Mouse (Mus musculus): ENCODE measurements around the gene Rbl1. TPM values are rescaled to one million over a fixed set of nuclear protein-coding genes. Genes with fewer than 3 reads are reported as not detected.
A peak's percentile ranks its signal among the peaks of the same experiment; 100 is the strongest.

Rbl1 gene
- polyA plus RNA-seq, 1 experiment from 2014 or later = 18.5 TPM

GRCm38 (mm10) chr2:157136646-157137045 lies 67.7 kb downstream of the Rbl1 start:
- 82% methylated on average over 2 of the region's 2 CpGs for WGBS
- H3K4me3 ChIP-seq = no peak overlapping the region
- H3K36me3 ChIP-seq = no peaks in the 10 kb centered on the region
- no peak overlapping the region for H3K27ac ChIP-seq
- DNase-seq (ENCODE audit: low spot score) = no peak
- H3K4me1 ChIP-seq = 0 out of 2 replicates have a peak, but pooled peaks cover 3% of the 10 kb centered on the region
- H3K9me3 ChIP-seq = no peaks in the 10 kb centered on the region; the same call in 1 of the 2 replicates
- H3K27me3 ChIP-seq (ENCODE audit: insufficient read depth, poor library complexity, severe bottlenecking) = no peaks in the 10 kb centered on the region

GRCm38 (mm10) chr2:157136176-157136575 lies 68.2 kb downstream of the Rbl1 start:
- Histone ChIP-seq H3K36me3 (no peaks in the 10 kb centered on the region), H3K27me3 (ENCODE audit: insufficient read depth, poor library complexity, severe bottlenecking) (no peaks in the 10 kb centered on the region), H3K9me3 (no peaks in the 10 kb centered on the region; the same call in 1 of the 2 replicates), H3K4me1 (0 out of 2 replicates have a peak, but pooled peaks cover 3% of the 10 kb centered on the region), H3K4me3 (no peak overlapping the region), H3K27ac (no peak overlapping the region)
- 86% methylated on average over 4 of the region's 4 CpGs for WGBS
- DNase-seq (ENCODE audit: low spot score) = no peak

- WGBS = 89% methylated on average over 10 of the region's 10 CpGs
- Histone ChIP-seq H3K36me3 (no peaks in the 10 kb centered on the region), H3K4me1 (0 out of 2 replicates have a peak, but pooled peaks cover 3% of the 10 kb centered on the region), H3K9me3 (no peaks in the 10 kb centered on the region; the same call in 1 of the 2 replicates), H3K4me3 (peak overlapping the region; percentile 75), H3K27me3 (ENCODE audit: insufficient read depth, poor library complexity, severe bottlenecking) (no peaks in the 10 kb centered on the region), H3K27ac (peak overlapping the region; percentile 90)
- DNase-seq (ENCODE audit: low spot score) = no peak
These were observed 68.7 kb downstream of the Rbl1 start for GRCm38 (mm10) chr2:157135529-157136120.

GRCm38 (mm10) chr2:157135014-157135413 lies 69.3 kb downstream of the Rbl1 start, which contains the start of gene Samhd1:
TSS of gene Samhd1 (minus strand) at chr2:157135265.
- under 1% methylated on average over 32 of the region's 32 CpGs for WGBS
- 0 out of 2 replicates have a peak, but pooled peaks cover 3% of the 10 kb centered on the region for H3K4me1 ChIP-seq
- H3K9me3 ChIP-seq = no peaks in the 10 kb centered on the region; the same call in 1 of the 2 replicates
- no peaks in the 10 kb centered on the region for H3K36me3 ChIP-seq
- H3K27ac ChIP-seq = peak within 1 kb of the TSS; percentile 90
- peak; percentile 97 for DNase-seq (ENCODE audit: low spot score)
- H3K4me3 ChIP-seq = peak within 1 kb of the TSS; percentile 75
- no peaks in the 10 kb centered on the region for H3K27me3 ChIP-seq (ENCODE audit: insufficient read depth, poor library complexity, severe bottlenecking)

- peak overlapping the region; percentile 90 for H3K27ac ChIP-seq
- H3K4me1 ChIP-seq = 0 out of 2 replicates have a peak, but pooled peaks cover 3% of the 10 kb centered on the region
- H3K27me3 ChIP-seq (ENCODE audit: insufficient read depth, poor library complexity, severe bottlenecking) = no peaks in the 10 kb centered on the region
- no peaks in the 10 kb centered on the region for H3K9me3 ChIP-seq
- DNase-seq (ENCODE audit: low spot score) = peak; percentile 85
- H3K4me3 ChIP-seq = peak overlapping the region; percentile 75
- H3K36me3 ChIP-seq = no peaks in the 10 kb centered on the region
- under 1% methylated on average over 25 of the region's 25 CpGs for WGBS
These were observed 69.8 kb downstream of the Rbl1 start for GRCm38 (mm10) chr2:157134479-157134931.

GRCm38 (mm10) chr2:157133769-157134478 lies 70.4 kb downstream of the Rbl1 start:
- DNase-seq (ENCODE audit: low spot score) = peak; percentile 39
- H3K27me3 ChIP-seq (ENCODE audit: insufficient read depth, poor library complexity, severe bottlenecking) = no peaks in the 10 kb centered on the region
- H3K27ac ChIP-seq = peak overlapping the region; percentile 90
- H3K9me3 ChIP-seq = no peaks in the 10 kb centered on the region
- H3K4me1 ChIP-seq = 0 out of 2 replicates have a peak, but pooled peaks cover 3% of the 10 kb centered on the region
- 16% methylated on average over 11 of the region's 11 CpGs for WGBS
- H3K36me3 ChIP-seq = no peaks in the 10 kb centered on the region
- peak overlapping the region; percentile 75 for H3K4me3 ChIP-seq

- Histone ChIP-seq H3K4me1 (0 out of 2 replicates have a peak, but pooled peaks cover 3% of the 10 kb centered on the region), H3K27me3 (ENCODE audit: insufficient read depth, poor library complexity, severe bottlenecking) (no peaks in the 10 kb centered on the region), H3K27ac (no peak overlapping the region), H3K9me3 (no peaks in the 10 kb centered on the region), H3K36me3 (no peaks in the 10 kb centered on the region), H3K4me3 (no peak overlapping the region)
- WGBS = 66% methylated on average over 3 of the region's 3 CpGs
- peak; percentile 9 for DNase-seq (ENCODE audit: low spot score)
These were observed 71.4 kb downstream of the Rbl1 start for GRCm38 (mm10) chr2:157132686-157133540.

- Histone ChIP-seq H3K27me3 (ENCODE audit: insufficient read depth, poor library complexity, severe bottlenecking) (no peaks in the 10 kb centered on the region), H3K4me1 (0 out of 2 replicates have a peak, but pooled peaks cover 3% of the 10 kb centered on the region), H3K36me3 (no peaks in the 10 kb centered on the region; the same call in 1 of the 2 replicates), H3K4me3 (no peak overlapping the region), H3K9me3 (no peaks in the 10 kb centered on the region), H3K27ac (no peak overlapping the region)
- DNase-seq (ENCODE audit: low spot score) = peak; percentile 43
- 90% methylated on average over 1 of the region's 1 CpGs for WGBS
These were observed 72.2 kb downstream of the Rbl1 start for GRCm38 (mm10) chr2:157132086-157132485.

GRCm38 (mm10) chr2:157130813-157131514 lies 73.4 kb downstream of the Rbl1 start:
- H3K27ac ChIP-seq = no peak overlapping the region
- 0 out of 2 replicates have a peak, but pooled peaks cover 3% of the 10 kb centered on the region for H3K4me1 ChIP-seq
- H3K4me3 ChIP-seq = no peak overlapping the region
- H3K9me3 ChIP-seq = no peaks in the 10 kb centered on the region
- WGBS = 84% methylated on average over 8 of the region's 8 CpGs
- no peaks in the 10 kb centered on the region for H3K27me3 ChIP-seq (ENCODE audit: insufficient read depth, poor library complexity, severe bottlenecking)
- DNase-seq (ENCODE audit: low spot score) = peak; percentile 63
- peaks cover 5% of the 10 kb centered on the region; the same call in 1 of the 2 replicates for H3K36me3 ChIP-seq

GRCm38 (mm10) chr2:157129601-157130164 lies 74.7 kb downstream of the Rbl1 start:
- H3K9me3 ChIP-seq = no peaks in the 10 kb centered on the region
- H3K36me3 ChIP-seq = peaks cover 8% of the 10 kb centered on the region
- H3K4me3 ChIP-seq = no peak overlapping the region
- H3K4me1 ChIP-seq = 0 out of 2 replicates have a peak, but pooled peaks cover 3% of the 10 kb centered on the region
- no peaks in the 10 kb centered on the region for H3K27me3 ChIP-seq (ENCODE audit: insufficient read depth, poor library complexity, severe bottlenecking)
- whole genome bisulfite sequencing = 81% methylated on average over 11 of the region's 11 CpGs
- DNase-seq (ENCODE audit: low spot score) = peak; percentile 24
- no peak overlapping the region for H3K27ac ChIP-seq

- H3K4me3 ChIP-seq = no peak overlapping the region
- WGBS = 98% methylated on average over 4 of the region's 4 CpGs
- peaks cover 11% of the 10 kb centered on the region for H3K36me3 ChIP-seq
- H3K4me1 ChIP-seq = 0 out of 2 replicates have a peak, but pooled peaks cover 3% of the 10 kb centered on the region
- no peak overlapping the region for H3K27ac ChIP-seq
- no peaks in the 10 kb centered on the region for H3K9me3 ChIP-seq
- no peak for DNase-seq (ENCODE audit: low spot score)
- no peaks in the 10 kb centered on the region for H3K27me3 ChIP-seq (ENCODE audit: insufficient read depth, poor library complexity, severe bottlenecking)
These were observed 75.2 kb downstream of the Rbl1 start for GRCm38 (mm10) chr2:157129096-157129495.

Measured in heart, embryonic 10.5 days (tissue).